ENCODE assay signal across 14 mouse cellular contexts in genomic region chr4:54653097-54653776, GRCm38 (mm10).
DNase-seq lines count a peak whose midpoint lies in the region; ATAC-seq lines count a peak whose summit lies in the region.
"Had no signal": no experiment of that assay in that cellular context is flagged by ENCODE, and none has a peak within 500 bp of the region (broad histone marks: within the 10 kb centered on the region; RNA-seq: fewer than 3 reads in every experiment).

No protein-coding gene starts in this region.

- ATAC-seq in embryonic facial prominence, embryonic 15.5 days (ENCODE audit: insufficient number of reproducible peaks, low FRiP score, low TSS enrichment, low read depth): no peak
- ATAC-seq in hindbrain, embryonic 15.5 days (ENCODE audit: low FRiP score, low read depth): peak; percentile 73
- peak; percentile 55 for ATAC-seq in neural tube, embryonic 12.5 days (ENCODE audit: low FRiP score, low read depth)
- ATAC-seq: activated CD4-positive, CD25-positive, alpha-beta regulatory T cell, adult 4 months had no signal

- 0 out of 2 replicates have a peak overlapping the region, but pooled peaks have one; percentile 10 for H3K4me2 ChIP-seq in embryonic facial prominence, embryonic 15.5 days (replicated peaks)
- peak overlapping the region; percentile 40 for H3K4me2 ChIP-seq in hindbrain, embryonic 15.5 days
- H3K4me2 ChIP-seq in neural tube, embryonic 12.5 days (replicated peaks): peak overlapping the region; percentile 37
- H3K4me2 ChIP-seq: limb, embryonic 15.5 days had no signal

- peaks cover 13% of the 10 kb centered on the region; the same call in 1 of the 2 replicates for H3K4me1 ChIP-seq in embryonic facial prominence, embryonic 15.5 days
- peaks cover 20% of the 10 kb centered on the region for H3K4me1 ChIP-seq in hindbrain, embryonic 15.5 days (replicated peaks)
- peaks cover 26% of the 10 kb centered on the region for H3K4me1 ChIP-seq in neural tube, embryonic 12.5 days

- H3K27ac ChIP-seq in embryonic facial prominence, embryonic 15.5 days (replicated peaks): no peak overlapping the region
- peak overlapping the region; percentile 80 for H3K27ac ChIP-seq in hindbrain, embryonic 15.5 days (replicated peaks)
- peak overlapping the region; percentile 88 for H3K27ac ChIP-seq in neural tube, embryonic 12.5 days
- H3K27ac ChIP-seq: limb, embryonic 15.5 days had no signal

- H3K9me3 ChIP-seq in embryonic facial prominence, embryonic 15.5 days (replicated peaks): no peaks in the 10 kb centered on the region
- no peaks in the 10 kb centered on the region for H3K9me3 ChIP-seq in hindbrain, embryonic 15.5 days
- H3K9me3 ChIP-seq in neural tube, embryonic 12.5 days: no peaks in the 10 kb centered on the region
- H3K9me3 ChIP-seq: limb, embryonic 15.5 days had no signal

- 42% methylated on average over 10 of the region's 10 CpGs for WGBS in embryonic facial prominence, embryonic 15.5 days
- WGBS in hindbrain, embryonic 15.5 days: 17% methylated on average over 10 of the region's 10 CpGs
- 27% methylated on average over 10 of the region's 10 CpGs for WGBS in neural tube, embryonic 12.5 days

- H3K9ac ChIP-seq in embryonic facial prominence, embryonic 15.5 days: no peak overlapping the region
- H3K9ac ChIP-seq in hindbrain, embryonic 15.5 days: no peak overlapping the region
- H3K9ac ChIP-seq in neural tube, embryonic 12.5 days: no peak overlapping the region; the same call in 1 of the 2 replicates
- H3K9ac ChIP-seq: limb, embryonic 15.5 days had no signal

- no peaks in the 10 kb centered on the region for H3K36me3 ChIP-seq in embryonic facial prominence, embryonic 15.5 days
- no peaks in the 10 kb centered on the region for H3K36me3 ChIP-seq in hindbrain, embryonic 15.5 days
- no peaks in the 10 kb centered on the region for H3K36me3 ChIP-seq in neural tube, embryonic 12.5 days
- H3K36me3 ChIP-seq: limb, embryonic 15.5 days had no signal

- H3K27me3 ChIP-seq in embryonic facial prominence, embryonic 15.5 days: no peaks in the 10 kb centered on the region
- no peaks in the 10 kb centered on the region for H3K27me3 ChIP-seq in hindbrain, embryonic 15.5 days
- H3K27me3 ChIP-seq in neural tube, embryonic 12.5 days (replicated peaks): no peaks in the 10 kb centered on the region
- H3K27me3 ChIP-seq: limb, embryonic 15.5 days had no signal

- H3K4me3 ChIP-seq in embryonic facial prominence, embryonic 15.5 days (replicated peaks): no peak overlapping the region
- H3K4me3 ChIP-seq in hindbrain, embryonic 15.5 days: no peak overlapping the region
- no peak overlapping the region for H3K4me3 ChIP-seq in neural tube, embryonic 12.5 days
- H3K4me3 ChIP-seq: limb, embryonic 15.5 days had no signal

- DNase-seq in embryo, embryonic 11.5 days (ENCODE audit: low read depth, low spot score): peak; percentile 14
- no peak for DNase-seq in spleen, adult 12 weeks (ENCODE audit: low spot score)
- no peak for DNase-seq in left cerebral cortex, adult 8-10 months (ENCODE audit: low spot score in 2 of 2)
- no peak for DNase-seq in adipocyte (ENCODE audit: low spot score)
- DNase-seq: heart, adult 18-20 months; kidney, postnatal 36 days; lung, postnatal 10 days; spleen, adult 18-20 months; thymus, adult 2 months had no signal
